Mouse (Mus musculus) stomach, postnatal 0 days (tissue): ENCODE data around the gene Vps53.

Experiments used
- CTCF ChIP-seq: IDR thresholded peaks from 2 replicates; pipeline ENCODE4 v1.5.1; 2016; ENCODE audit warnings: antibody characterized with exemption, low read depth, mild to moderate bottlenecking, moderate library complexity
- EP300 ChIP-seq: optimal IDR thresholded peaks from 2 replicates; pipeline ENCODE3; 2016; ENCODE audit warnings: antibody characterized with exemption

DNA sequence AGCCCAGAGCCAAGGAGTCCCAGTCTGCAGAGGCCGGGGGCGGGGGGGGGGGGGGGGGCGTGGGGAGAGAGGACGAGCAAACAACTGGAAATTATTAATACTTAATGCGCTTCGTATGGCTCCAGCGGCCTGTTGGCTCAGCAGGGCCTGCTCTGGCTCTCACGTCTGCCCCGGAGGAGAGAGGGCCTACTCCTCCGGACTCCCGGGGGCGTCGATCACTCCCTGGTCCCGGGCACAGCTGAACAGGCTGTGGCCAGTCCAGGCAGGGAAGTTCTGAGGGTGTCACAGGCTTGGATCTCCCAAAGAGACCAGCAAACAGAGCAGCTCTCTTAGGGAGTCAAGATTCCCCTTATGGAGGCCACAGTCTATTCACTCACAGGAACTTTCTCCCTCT lies 151.4 kb downstream of the Vps53 start:
- no peak for TF ChIP-seq CTCF
- no peak for TF ChIP-seq EP300
